Mouse (Mus musculus): Measurements from ENCODE around the gene Bpifa5.
"Not testable (repeated sequence)": the region's sequence is repeated elsewhere in the genome, so short reads cannot be mapped to it uniquely, and the experiment has no call there.

Bpifa5 gene

DNA sequence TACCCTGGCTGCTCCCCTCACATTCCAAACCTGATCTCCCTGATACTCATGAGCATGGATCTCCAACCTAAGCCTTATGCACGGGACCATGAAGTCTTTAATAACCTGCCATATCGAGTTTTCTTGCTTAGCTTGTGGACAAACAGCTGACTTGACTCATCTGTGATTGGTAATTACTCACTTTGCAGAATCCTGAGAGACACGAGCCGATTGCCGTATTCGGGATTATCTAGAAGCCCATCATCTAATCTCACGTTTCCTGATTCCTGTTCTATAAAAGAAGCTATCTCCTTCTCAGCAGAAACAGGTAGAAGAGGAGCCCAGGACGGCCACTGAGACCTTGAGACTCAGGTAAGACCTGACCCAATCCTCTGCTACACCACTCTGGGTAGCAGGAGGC lies at the start of gene Bpifa5:
Gene Bpifa5, plus strand, starts transcription at position 301 of the 400 bp plus-strand sequence.
- in situ Hi-C loops (cut with MboI, MseI): no loop called here

DNA sequence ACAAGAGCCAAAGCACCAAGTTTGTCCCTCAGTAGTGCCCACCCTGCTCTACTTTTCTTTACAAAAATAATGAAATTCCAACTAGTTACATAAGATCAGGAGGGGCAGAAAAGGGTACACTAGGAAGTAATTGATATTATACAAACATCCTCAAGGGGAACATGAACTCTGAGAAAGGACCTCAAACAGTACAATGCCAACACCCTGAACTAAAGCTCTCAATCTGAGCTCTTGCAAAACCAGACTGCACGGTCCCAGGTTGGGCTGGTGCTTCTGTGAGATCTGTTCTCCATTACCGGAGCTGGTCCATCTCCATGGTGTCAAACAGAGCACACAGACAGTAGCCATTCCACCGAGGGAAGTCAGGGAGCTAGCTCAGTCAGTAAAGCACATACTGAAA lies 45.0 kb upstream of the Bpifa5 start:
- in situ Hi-C loops (cut with MboI, MseI): no loop called here

GRCm38 (mm10) chr2:154130120-154130519 lies 32.3 kb upstream of the Bpifa5 start, which contains the start of gene Bpifa3:
Bpifa3 (plus strand) TSS chr2:154130336.
- in situ Hi-C loops (cut with MboI, MseI): no loop called here

DNA sequence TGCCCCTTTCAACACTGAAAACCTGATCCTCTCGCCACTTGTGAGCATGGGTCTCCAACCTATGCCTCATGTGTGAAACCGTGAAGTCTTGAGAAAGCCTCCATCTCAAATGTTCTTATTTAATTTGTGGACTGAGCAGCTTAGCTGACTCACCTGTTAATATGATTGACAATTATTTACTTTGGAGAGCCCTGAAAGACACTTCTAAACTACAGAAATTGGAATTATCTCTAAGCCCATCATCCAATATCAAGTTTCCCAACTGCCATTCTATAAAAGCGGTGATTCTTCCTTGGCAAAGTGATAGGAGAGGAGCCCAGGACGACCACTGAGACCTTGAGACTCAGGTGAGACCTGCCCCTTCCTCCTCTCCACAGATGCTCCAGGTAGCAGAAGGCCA lies 19.8 kb upstream of the Bpifa5 start, which contains the start of gene Bpifa1:
Gene Bpifa1, plus strand, starts transcription at position 301 of the 400 bp plus-strand sequence.
- in situ Hi-C loops (cut with MboI, MseI): no loop called here

GRCm38 (mm10) chr2:154143735-154144134 lies 18.7 kb upstream of the Bpifa5 start:
- in situ Hi-C loops (cut with MboI, MseI): no loop called here

DNA sequence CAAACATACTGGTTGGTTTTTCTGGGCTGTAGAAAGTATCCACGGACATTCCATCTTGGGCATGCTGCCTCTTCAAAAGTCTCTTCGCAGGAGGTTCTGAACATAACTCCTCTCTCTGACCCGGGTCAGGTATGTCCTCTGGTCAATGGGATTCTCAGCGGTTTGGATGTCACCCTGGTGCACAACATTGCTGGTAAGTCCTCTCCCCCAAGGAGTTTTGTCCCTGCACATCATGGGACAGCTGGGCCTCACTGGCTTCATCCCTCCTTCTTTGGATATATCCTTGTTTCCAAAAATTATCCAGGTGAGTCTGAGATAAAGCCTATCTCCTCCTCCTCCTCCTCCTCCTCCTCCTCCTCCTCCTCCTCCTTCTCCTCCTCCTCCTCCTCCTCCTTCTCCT lies 14.9 kb upstream of the Bpifa5 start:
- in situ Hi-C loops (cut with MboI, MseI): no loop called here

- in situ Hi-C loops (cut with MboI, MseI): no loop called here
Measured at GRCm38 (mm10) chr2:154158433-154158832, 4.0 kb upstream of the Bpifa5 start.

- in situ Hi-C loops (cut with MboI, MseI): no loop called here
Measured at GRCm38 (mm10) chr2:154163306-154163705, 899 bp downstream of the Bpifa5 start.

DNA sequence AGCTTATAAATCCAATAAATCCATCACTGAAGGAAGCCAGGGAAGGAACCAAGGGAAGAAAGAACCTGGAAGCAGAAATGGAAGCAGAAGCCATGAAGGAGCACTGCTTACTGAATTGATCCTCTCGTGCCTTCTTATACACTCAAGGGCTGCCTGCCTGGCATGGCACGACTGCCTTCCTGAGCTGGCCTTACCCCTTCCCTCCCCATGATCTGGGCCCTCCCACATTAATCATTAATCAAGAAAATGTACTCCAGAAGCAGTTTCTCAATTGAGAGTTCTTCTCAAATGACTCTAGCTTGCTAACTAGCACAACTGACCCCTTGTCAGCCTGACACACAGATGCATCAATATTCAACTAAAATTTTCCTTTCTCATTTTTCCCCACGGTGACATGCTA lies 6.8 kb downstream of the Bpifa5 start:
- in situ Hi-C loops (cut with MboI, MseI): no loop called here

GRCm38 (mm10) chr2:154171621-154172020 lies 9.2 kb downstream of the Bpifa5 start:
- in situ Hi-C loops (cut with MboI, MseI): no loop called here

DNA sequence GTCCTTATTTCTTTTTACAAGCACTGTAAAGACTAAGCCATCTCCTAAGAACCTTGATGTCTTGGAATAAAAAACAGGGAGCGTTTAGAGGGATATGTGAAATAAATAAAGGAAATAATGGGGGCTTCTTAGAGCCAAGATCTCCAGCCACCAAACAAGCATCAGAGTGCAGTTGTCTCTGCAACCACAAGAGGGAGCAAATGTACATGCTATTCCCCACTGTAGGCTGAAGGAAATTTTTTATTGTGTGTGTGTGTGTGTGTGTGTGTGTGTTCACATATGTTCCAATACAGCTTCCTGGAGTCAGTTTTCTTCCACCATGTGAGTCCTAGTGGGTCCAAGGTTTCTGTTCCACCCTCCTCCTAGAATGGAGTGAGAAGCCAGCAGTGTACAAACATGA lies 10.9 kb downstream of the Bpifa5 start:
- in situ Hi-C loops (cut with MboI, MseI): no loop called here

- in situ Hi-C loops (cut with MboI, MseI): not testable (repeated sequence)
Measured at GRCm38 (mm10) chr2:154181900-154182299, 19.5 kb downstream of the Bpifa5 start.

DNA sequence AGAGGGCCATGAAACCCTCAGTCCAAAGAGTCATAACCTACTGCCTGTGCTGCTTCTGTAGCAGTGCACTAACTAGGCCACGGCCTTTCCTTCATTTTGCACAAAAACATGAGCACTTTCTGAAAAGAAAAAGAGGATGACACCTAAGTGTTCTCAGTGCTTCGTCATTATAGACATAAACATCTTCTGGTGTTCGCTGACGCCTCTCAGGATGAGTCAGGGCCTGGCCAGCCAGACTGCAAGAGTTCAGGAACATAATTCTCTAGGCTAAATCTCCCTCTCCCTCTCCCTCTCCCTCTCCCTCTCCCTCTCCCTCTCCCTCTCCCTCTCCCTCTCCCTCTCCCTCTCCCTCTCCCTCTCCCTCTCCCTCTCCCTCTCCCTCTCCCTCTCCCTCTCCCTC lies 20.7 kb downstream of the Bpifa5 start:
- in situ Hi-C loops (cut with MboI, MseI): not testable (repeated sequence)

GRCm38 (mm10) chr2:154185319-154185718 lies 22.9 kb downstream of the Bpifa5 start:
- in situ Hi-C loops (cut with MboI, MseI): no loop called here

DNA sequence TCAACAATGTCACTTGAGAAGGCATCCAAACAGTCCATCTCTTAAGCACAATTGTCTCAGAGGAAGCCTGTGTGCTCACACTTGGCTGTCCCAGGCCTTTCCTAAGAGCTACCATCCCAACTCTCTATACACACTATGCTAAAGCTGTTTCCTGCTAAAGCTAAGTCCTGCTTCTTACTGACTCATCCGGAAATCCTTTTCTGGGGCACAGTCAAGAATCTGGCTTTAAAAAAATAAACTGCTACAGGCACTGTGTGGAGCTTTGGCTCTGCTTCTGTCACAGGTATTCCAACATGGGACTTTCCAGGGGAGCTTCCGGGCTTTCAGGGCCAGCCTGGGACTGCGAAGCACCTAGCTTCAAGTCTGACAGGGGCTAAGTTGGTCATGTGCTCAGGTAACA lies 23.3 kb downstream of the Bpifa5 start:
- in situ Hi-C loops (cut with MboI, MseI): no loop called here

- in situ Hi-C loops (cut with MboI, MseI): no loop called here
Measured at GRCm38 (mm10) chr2:154187468-154187867, 25.1 kb downstream of the Bpifa5 start.

DNA sequence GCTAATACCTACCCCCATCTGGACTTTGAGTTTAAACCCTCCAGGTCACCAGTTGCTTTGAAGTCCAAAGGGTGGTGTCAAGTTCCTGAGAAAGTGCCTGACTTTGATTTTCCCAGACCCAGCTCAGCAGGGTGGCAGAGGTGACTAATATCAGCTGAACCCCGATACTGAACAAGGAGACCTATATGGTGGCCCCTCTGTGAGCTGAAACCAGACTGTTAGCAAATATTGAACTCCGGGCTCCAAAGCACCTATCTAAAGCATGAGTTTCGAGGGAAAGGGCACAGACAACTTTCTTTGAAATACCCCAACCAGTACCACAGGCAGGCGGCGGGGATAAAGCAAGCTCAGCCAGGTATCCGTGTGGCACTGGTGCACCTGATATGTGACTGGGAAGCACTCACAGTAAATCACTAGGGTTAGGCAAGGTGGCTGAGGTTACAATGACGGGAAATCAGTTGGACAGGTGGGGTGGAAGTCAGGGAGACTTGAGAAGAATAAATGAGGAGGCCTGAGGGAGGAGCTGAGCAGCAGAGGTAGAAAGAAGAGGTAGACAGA lies 27.5 kb downstream of the Bpifa5 start:
- in situ Hi-C loops (cut with MboI, MseI): no loop called here

GRCm38 (mm10) chr2:154190546-154191258 lies 28.3 kb downstream of the Bpifa5 start, which contains the start of gene Bpifb1:
Bpifb1 (plus strand) TSS chr2:154190818.
- in situ Hi-C loops (cut with MboI, MseI): no loop called here

GRCm38 (mm10) chr2:154192141-154192540 lies 29.7 kb downstream of the Bpifa5 start:
- in situ Hi-C loops (cut with MboI, MseI): no loop called here

GRCm38 (mm10) chr2:154193071-154193470 lies 30.7 kb downstream of the Bpifa5 start:
- in situ Hi-C loops (cut with MboI, MseI): no loop called here

DNA sequence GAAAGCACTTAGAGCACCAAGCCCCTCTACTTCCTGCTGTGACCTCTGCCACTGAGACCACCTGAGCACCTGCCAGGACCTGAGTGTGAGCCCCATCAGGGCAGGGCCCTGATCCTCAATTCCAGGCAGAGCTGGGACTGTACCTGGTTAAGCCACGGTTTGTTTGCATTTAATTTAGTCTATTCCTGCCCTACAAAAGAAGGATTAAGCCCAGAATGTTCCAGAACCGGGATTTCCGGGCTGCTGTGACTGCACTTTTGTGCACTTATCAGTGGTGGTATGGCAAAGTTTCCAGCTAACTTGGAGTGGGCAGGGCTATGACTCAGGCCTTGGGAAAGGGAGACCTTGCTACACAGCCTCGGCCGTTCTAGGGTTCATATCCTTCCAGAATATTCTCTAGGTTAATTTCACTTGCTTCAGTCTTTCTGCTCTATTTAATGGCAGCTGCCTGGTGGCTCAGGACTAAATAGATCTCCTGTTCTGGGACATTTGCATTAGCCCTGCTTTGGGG lies 31.6 kb downstream of the Bpifa5 start:
- in situ Hi-C loops (cut with MboI, MseI): no loop called here

DNA sequence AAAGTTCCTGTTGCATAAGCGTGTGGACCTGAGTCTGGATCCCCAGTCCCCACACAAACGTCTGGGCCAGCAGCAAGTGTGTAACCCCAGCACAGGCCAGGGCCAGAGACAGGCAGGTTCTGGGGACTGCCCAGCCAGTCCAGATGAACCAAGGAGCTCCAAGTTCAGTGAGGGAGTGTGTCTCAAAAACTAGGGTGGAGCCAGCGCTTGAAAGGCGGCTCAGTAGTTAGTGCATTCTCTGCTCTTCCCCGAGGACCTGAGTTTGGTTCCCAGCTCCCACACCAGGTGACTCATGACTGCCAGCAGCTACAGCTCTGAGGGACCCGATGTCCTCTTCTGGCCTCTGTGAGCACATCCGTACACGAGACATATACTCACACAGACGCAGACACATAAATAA lies 34.6 kb downstream of the Bpifa5 start:
- in situ Hi-C loops (cut with MboI, MseI): no loop called here

- in situ Hi-C loops (cut with MboI, MseI): no loop called here
Measured at GRCm38 (mm10) chr2:154204630-154205029, 42.2 kb downstream of the Bpifa5 start.
